Mouse (Mus musculus) large intestine, adult 2 months (tissue): ENCODE data around the gene Tyro3. TPM values are rescaled to one million over a fixed set of nuclear protein-coding genes. Genes with fewer than 3 reads are reported as not detected.

ENCODE experiments used
- DNase-seq: peaks from one replicate; pipeline ENCODE4 v3.0.0-alpha.2; 2012; ENCODE audit warnings: low read depth, low spot score
- WGBS: fragments of 180-500 bp; shearing (Covaris S2); methylation state at CpG from one replicate; pipeline ENCODE4 v1.1.7; 2018; 5-methylcytosine and 5-hydroxymethylcytosine counted together
- polyA plus RNA-seq: library from polyadenylated mRNA; depleted of rRNA; stranded (reverse); fragments of >200 nt; gene quantifications from 2 replicates; pipeline ENCODE4 v1.2.3, GENCODE M21; 2012

The Tyro3 gene
- polyA plus RNA-seq, 1 experiment = 3.5 TPM

- DNase-seq = no peak
- 73% methylated on average over 6 of the region's 6 CpGs for WGBS
Measured at GRCm38 (mm10) chr2:119803618-119804274, 6.2 kb downstream of the Tyro3 start.

- WGBS = 86% methylated on average over 5 of the region's 5 CpGs
- no peak for DNase-seq
Measured at GRCm38 (mm10) chr2:119804275-119804628, 6.7 kb downstream of the Tyro3 start.

GRCm38 (mm10) chr2:119804776-119805175 lies 7.2 kb downstream of the Tyro3 start:
- WGBS = 82% methylated on average over 9 of the region's 9 CpGs
- DNase-seq = no peak

GRCm38 (mm10) chr2:119805536-119805935 lies 8.0 kb downstream of the Tyro3 start:
- 85% methylated on average over 8 of the region's 8 CpGs for WGBS
- DNase-seq = no peak

- 70% methylated on average over 4 of the region's 4 CpGs for WGBS
- DNase-seq = no peak
Measured at GRCm38 (mm10) chr2:119808438-119808837, 10.9 kb downstream of the Tyro3 start.

- no peak for DNase-seq
- WGBS = 77% methylated on average over 4 of the region's 4 CpGs
Measured at GRCm38 (mm10) chr2:119808881-119809280, 11.3 kb downstream of the Tyro3 start.

GRCm38 (mm10) chr2:119810890-119811289 lies 13.4 kb downstream of the Tyro3 start:
- 86% methylated on average over 12 of the region's 12 CpGs for WGBS
- no peak for DNase-seq

- DNase-seq = no peak
- 89% methylated on average over 14 of the region's 14 CpGs for WGBS
Measured at GRCm38 (mm10) chr2:119811490-119812146, 14.1 kb downstream of the Tyro3 start.

- 66% methylated on average over 7 of the region's 7 CpGs for WGBS
- no peak for DNase-seq
Measured at GRCm38 (mm10) chr2:119814376-119814933, 16.9 kb downstream of the Tyro3 start.

GRCm38 (mm10) chr2:119816611-119817010 lies 19.1 kb downstream of the Tyro3 start:
- 96% methylated on average over 13 of the region's 13 CpGs for WGBS
- DNase-seq = no peak

GRCm38 (mm10) chr2:119817047-119817446 lies 19.5 kb downstream of the Tyro3 start:
- WGBS = 87% methylated on average over 5 of the region's 5 CpGs
- DNase-seq = no peak

- 29% methylated on average over 9 of the region's 9 CpGs for WGBS
- no peak for DNase-seq
Measured at GRCm38 (mm10) chr2:119818668-119819272, 21.2 kb downstream of the Tyro3 start.

GRCm38 (mm10) chr2:119821136-119821535 lies 23.6 kb downstream of the Tyro3 start:
- no peak for DNase-seq
- WGBS = 86% methylated on average over 9 of the region's 9 CpGs

GRCm38 (mm10) chr2:119830579-119830978 lies 33.0 kb downstream of the Tyro3 start:
- WGBS = 61% methylated on average over 2 of the region's 2 CpGs
- DNase-seq = no peak

GRCm38 (mm10) chr2:119834231-119834630 lies 36.7 kb downstream of the Tyro3 start:
- DNase-seq = no peak
- WGBS = 50% methylated on average over 4 of the region's 4 CpGs

- 87% methylated on average over 7 of the region's 7 CpGs for WGBS
- no peak for DNase-seq
Measured at GRCm38 (mm10) chr2:119837616-119838015, 40.1 kb downstream of the Tyro3 start.

- 70% methylated on average over 11 of the region's 11 CpGs for WGBS
- DNase-seq = no peak
Measured at GRCm38 (mm10) chr2:119838363-119839156, 41.0 kb downstream of the Tyro3 start.

- no peak for DNase-seq
Measured at GRCm38 (mm10) chr2:119840008-119840407, 42.5 kb downstream of the Tyro3 start.

- no peak for DNase-seq
- 65% methylated on average over 6 of the region's 6 CpGs for WGBS
Measured at GRCm38 (mm10) chr2:119842000-119842399, 44.5 kb downstream of the Tyro3 start.

- no peak for DNase-seq
- WGBS = 82% methylated on average over 4 of the region's 4 CpGs
Measured at GRCm38 (mm10) chr2:119843526-119843925, 46.0 kb downstream of the Tyro3 start.
